Mouse (Mus musculus): ENCODE measurements around the gene Lama5. TPM values are rescaled to one million over a fixed set of nuclear protein-coding genes. Genes with fewer than 3 reads are reported as not detected.
"Not testable (repeated sequence)": the region's sequence is repeated elsewhere in the genome, so short reads cannot be mapped to it uniquely, and the experiment has no call there.

Gene Lama5
- total RNA-seq, 1 experiment, result 291 TPM

DNA sequence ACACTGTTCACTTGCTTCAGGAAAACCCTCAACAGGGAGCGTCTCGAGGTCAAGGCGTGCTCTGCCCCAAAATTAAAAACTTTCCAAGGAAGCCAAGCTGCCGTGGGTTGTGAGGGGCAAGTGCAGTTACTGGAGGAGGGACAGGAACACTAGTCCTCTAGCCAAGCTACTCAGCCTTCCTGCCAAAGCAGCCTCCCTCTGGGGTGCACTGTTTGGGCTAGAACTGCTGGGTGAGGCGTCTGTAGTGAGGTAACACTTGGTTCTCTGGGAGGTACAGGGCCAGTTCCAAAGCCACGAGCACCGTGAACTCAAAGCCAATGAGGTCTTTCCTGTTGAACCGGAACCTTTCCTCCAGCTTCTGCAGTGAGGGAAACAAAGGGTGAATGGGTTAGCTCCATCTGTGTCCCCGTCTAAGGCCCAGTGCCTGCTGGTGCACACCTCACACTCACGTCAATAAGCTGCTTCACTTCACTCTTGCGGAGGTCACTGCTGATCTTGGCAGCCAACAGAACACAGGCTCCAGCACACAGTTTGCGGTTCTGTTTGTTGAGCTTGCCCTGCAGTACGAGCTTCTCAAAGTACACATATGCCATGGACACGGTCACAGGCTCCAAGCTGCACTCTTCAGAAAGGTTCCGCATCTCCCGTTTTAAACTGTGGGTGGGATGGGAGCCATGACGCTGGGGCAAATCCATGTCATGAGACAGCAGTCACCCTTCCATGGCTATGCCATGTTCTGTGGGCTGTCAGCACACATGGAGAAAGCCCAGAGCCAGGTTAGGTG lies 34.4 kb upstream of the Lama5 start:
- in situ Hi-C loops (cut with MboI; ENCODE audit: low sequenced_read_pairs in 2 of 2, unreplicated experiment in 2 of 2); H3K4me3 ChIP-seq (ENCODE audit: insufficient read depth in 1 of 2, low read depth in 1 of 2, low read length in 2 of 2, poor library complexity in 1 of 2, severe bottlenecking in 1 of 2); H3K4me1 ChIP-seq (ENCODE audit: control insufficient read depth in 2 of 2, insufficient read depth in 2 of 2, low read length in 2 of 2, poor library complexity in 1 of 2); DNase-seq (ENCODE audit: low read depth, low spot score); H3K27ac ChIP-seq (ENCODE audit: insufficient read depth, low read depth, low read length, poor library complexity, severe bottlenecking); H3K9me3 ChIP-seq (ENCODE audit: control insufficient read depth, insufficient read depth, low read depth, low read length): not testable (repeated sequence)
- Histone ChIP-seq H3K36me3 (ENCODE audit: control insufficient read depth, insufficient read depth, low read length, poor library complexity, severe bottlenecking) (peaks cover 39% of the 10 kb centered on the region), H3K9ac (ENCODE audit: insufficient read depth, low read depth, low read length, poor library complexity, severe bottlenecking) (peak overlapping the region; percentile 56; the same call in 1 of the 2 replicates)
- 0 out of 2 replicates have a peak, but pooled peaks have one; percentile 13 for TF ChIP-seq CHD2 (IDR thresholded peaks at IDR 0.05; ENCODE audit: low read depth, low read length)

DNA sequence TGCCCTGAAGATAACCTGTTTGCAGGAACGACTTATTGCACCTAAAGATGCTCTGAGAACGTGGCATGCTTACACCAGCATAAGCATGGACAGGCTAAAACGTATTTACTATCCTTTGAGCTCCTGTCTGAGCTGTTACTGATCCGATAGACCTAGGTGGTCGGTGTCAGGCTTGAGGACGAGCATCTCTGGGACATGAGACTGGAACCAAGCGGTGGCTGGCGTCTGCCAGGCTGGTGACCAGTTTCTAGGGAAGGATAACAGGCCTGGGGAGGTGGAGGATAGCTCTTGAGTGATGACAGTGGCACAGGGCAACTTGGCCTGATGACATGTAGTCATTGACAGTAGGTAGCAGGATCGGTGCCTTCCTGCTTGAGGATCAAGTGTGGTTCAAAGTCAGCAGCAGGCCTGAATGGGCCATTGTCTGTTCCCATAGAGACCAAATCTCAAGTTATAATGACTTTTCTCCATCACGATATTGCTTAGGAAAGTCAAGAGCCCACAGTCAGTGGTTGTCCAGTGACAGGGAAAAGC lies 33.4 kb upstream of the Lama5 start:
- DNase-seq (ENCODE audit: low read depth, low spot score); H3K4me1 ChIP-seq (ENCODE audit: control insufficient read depth in 2 of 2, insufficient read depth in 2 of 2, low read length in 2 of 2, poor library complexity in 1 of 2); in situ Hi-C loops (cut with MboI; ENCODE audit: low sequenced_read_pairs in 2 of 2, unreplicated experiment in 2 of 2); H3K27ac ChIP-seq (ENCODE audit: insufficient read depth, low read depth, low read length, poor library complexity, severe bottlenecking); H3K9me3 ChIP-seq (ENCODE audit: control insufficient read depth, insufficient read depth, low read depth, low read length): not testable (repeated sequence)
- Histone ChIP-seq H3K4me3 (ENCODE audit: insufficient read depth in 1 of 2, low read depth in 1 of 2, low read length in 2 of 2, poor library complexity in 1 of 2, severe bottlenecking in 1 of 2) (peak overlapping the region in 1 of 2 experiments; percentile 14; a peak in 2 of 4 replicates), H3K9ac (ENCODE audit: insufficient read depth, low read depth, low read length, poor library complexity, severe bottlenecking) (peak overlapping the region; percentile 21; the same call in 1 of the 2 replicates), H3K36me3 (ENCODE audit: control insufficient read depth, insufficient read depth, low read length, poor library complexity, severe bottlenecking) (peaks cover 39% of the 10 kb centered on the region)

DNA sequence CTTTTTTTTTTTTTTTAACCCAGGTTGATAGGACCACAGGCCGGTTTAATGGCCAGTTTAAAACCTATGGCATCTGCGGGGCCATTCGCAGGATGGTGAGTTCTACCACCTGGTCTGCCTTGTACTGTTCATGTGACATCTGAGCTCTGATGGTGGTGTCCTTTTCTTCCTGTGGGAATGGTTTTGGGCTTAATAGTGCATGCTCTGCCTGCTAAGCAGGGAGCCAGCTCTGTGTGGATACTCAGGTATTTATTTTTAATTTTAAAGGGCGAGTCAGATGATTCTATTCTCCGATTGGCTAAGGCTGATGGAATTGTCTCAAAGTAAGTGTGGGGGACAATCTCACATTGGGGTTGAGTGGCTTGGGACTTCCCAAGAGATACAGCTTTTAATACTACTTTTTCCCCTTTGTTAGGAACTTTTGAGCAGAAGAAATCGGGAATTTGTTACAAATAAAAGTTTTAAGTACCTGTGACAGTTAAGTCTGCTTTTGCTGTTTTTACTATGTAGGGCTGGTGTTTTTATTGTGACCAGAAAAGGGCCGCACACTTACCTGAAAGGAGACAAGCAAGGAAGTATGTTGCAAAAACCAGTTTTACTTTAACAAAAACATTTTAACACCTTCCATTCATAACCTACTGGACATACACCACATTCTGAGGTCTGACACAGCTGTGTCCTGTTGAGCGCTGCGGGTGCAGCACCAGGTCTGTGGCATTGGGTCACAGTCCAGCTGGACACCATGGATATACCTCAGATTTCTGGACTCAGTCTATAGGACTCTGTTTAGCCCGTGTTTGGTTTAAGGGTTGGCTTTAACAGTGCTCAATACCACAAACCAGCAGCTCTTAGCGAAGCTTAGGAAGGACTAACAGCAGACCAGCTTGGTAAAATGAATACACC lies 32.6 kb upstream of the Lama5 start:
- peaks cover 39% of the 10 kb centered on the region for H3K36me3 ChIP-seq (ENCODE audit: control insufficient read depth, insufficient read depth, low read length, poor library complexity, severe bottlenecking)
- H3K27ac ChIP-seq (ENCODE audit: insufficient read depth, low read depth, low read length, poor library complexity, severe bottlenecking), result peak overlapping the region; percentile 85; the same call in 1 of the 2 replicates
- TF ChIP-seq HCFC1 (IDR thresholded peaks at IDR 0.05; ENCODE audit: borderline replicate concordance, insufficient read depth, low read length), result no peak
- TF ChIP-seq ZNF384 (IDR thresholded peaks at IDR 0.05; ENCODE audit: low read depth, low read length), result no peak
- TF ChIP-seq MAFK (IDR thresholded peaks at IDR 0.05; ENCODE audit: insufficient read depth, low read depth, low read length), result no peak
- TF ChIP-seq CHD2 (IDR thresholded peaks at IDR 0.05; ENCODE audit: low read depth, low read length), result no peak
- TF ChIP-seq ZC3H11A (IDR thresholded peaks at IDR 0.05; ENCODE audit: borderline replicate concordance, low read depth, low read length), result no peak
- no peak for DNase-seq (ENCODE audit: low read depth, low spot score)
- in situ Hi-C loops (cut with MboI; ENCODE audit: low sequenced_read_pairs in 2 of 2, unreplicated experiment in 2 of 2), result no loop called here
- H3K9me3 ChIP-seq (ENCODE audit: control insufficient read depth, insufficient read depth, low read depth, low read length), result no peaks in the 10 kb centered on the region
- H3K9ac ChIP-seq (ENCODE audit: insufficient read depth, low read depth, low read length, poor library complexity, severe bottlenecking), result peak overlapping the region; percentile 99
- peaks cover 0 to 7% of the 10 kb centered on the region in 2 experiments; a peak in 1 of 4 replicates for H3K4me1 ChIP-seq (ENCODE audit: control insufficient read depth in 2 of 2, insufficient read depth in 2 of 2, low read length in 2 of 2, poor library complexity in 1 of 2)
- H3K4me3 ChIP-seq (ENCODE audit: insufficient read depth in 1 of 2, low read depth in 1 of 2, low read length in 2 of 2, poor library complexity in 1 of 2, severe bottlenecking in 1 of 2), result peak overlapping the region; percentile 84 to 97

DNA sequence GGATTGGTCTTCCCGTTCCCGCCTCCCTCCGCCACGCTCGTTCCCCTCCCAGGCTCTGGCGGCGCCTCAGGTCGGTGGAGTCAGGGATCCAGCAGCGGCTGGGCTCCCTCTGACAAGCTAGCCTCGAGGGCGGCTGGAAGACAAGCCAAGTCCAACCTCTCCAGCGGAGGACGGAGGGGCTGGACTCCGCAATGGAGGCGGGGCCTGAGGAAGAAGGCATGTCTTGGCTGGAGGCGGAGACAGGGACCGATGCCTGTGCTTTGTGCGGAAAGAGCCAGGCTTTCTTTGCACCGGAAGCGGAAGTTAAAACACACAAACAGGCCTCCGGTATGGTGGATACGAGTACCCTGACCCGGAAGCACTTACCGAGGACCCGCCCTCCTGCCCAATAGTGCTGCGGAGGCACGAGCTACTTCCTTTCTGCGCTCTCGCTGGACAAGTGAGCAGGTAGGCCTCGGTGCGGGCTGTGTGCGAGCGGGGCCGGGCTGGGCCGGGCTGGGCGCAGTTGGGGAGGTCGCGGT lies 31.4 kb upstream of the Lama5 start, which contains the start of gene Rps21:
Rps21 (plus strand) TSS at position 377 of the 521 bp plus-strand sequence.
- Histone ChIP-seq H3K27ac (ENCODE audit: insufficient read depth, low read depth, low read length, poor library complexity, severe bottlenecking) (peak within 1 kb of the TSS; percentile 93), H3K4me1 (ENCODE audit: control insufficient read depth in 2 of 2, insufficient read depth in 2 of 2, low read length in 2 of 2, poor library complexity in 1 of 2) (peaks cover 3 to 10% of the 10 kb centered on the region in 2 experiments; a peak in 3 of 4 replicates), H3K36me3 (ENCODE audit: control insufficient read depth, insufficient read depth, low read length, poor library complexity, severe bottlenecking) (peaks cover 37% of the 10 kb centered on the region), H3K9ac (ENCODE audit: insufficient read depth, low read depth, low read length, poor library complexity, severe bottlenecking) (peak within 1 kb of the TSS; percentile 99), H3K9me3 (ENCODE audit: control insufficient read depth, insufficient read depth, low read depth, low read length) (no peaks in the 10 kb centered on the region), H3K4me3 (ENCODE audit: insufficient read depth in 1 of 2, low read depth in 1 of 2, low read length in 2 of 2, poor library complexity in 1 of 2, severe bottlenecking in 1 of 2) (peak within 1 kb of the TSS; percentile 84 to 97)
- DNase-seq (ENCODE audit: low read depth, low spot score), result peak; percentile 99
- TF ChIP-seq MAFK (IDR thresholded peaks at IDR 0.05; ENCODE audit: insufficient read depth, low read depth, low read length) (no peak), HCFC1 (IDR thresholded peaks at IDR 0.05; ENCODE audit: borderline replicate concordance, insufficient read depth, low read length) (peak; percentile 85), CHD2 (IDR thresholded peaks at IDR 0.05; ENCODE audit: low read depth, low read length) (peak; percentile 96), ZC3H11A (IDR thresholded peaks at IDR 0.05; ENCODE audit: borderline replicate concordance, low read depth, low read length) (no peak), ZNF384 (IDR thresholded peaks at IDR 0.05; ENCODE audit: low read depth, low read length) (no peak)
- in situ Hi-C loops (cut with MboI; ENCODE audit: low sequenced_read_pairs in 2 of 2, unreplicated experiment in 2 of 2), result no loop called here
